Mouse (Mus musculus) CH12.LX (cell line): ENCODE results near the gene Il16. TPM values are rescaled to one million over a fixed set of nuclear protein-coding genes. Genes with fewer than 3 reads are reported as not detected.

Source experiments
- DNase-seq: peaks from one replicate; pipeline ENCODE4 v3.0.0-alpha.2; 2013; ENCODE audit errors: extremely low read depth
- H3K27ac ChIP-seq: 2 replicates; pipeline ENCODE4 v1.5.1; 2012; ENCODE audit warnings: low read depth, mild to moderate bottlenecking, control low read depth, moderate library complexity; ENCODE audit not compliant: insufficient read depth
- H3K27me3 ChIP-seq: replicated peaks from 2 replicates; pipeline ENCODE3; 2012; ENCODE audit warnings: inconsistent platforms
- H3K36me3 ChIP-seq, 2 experiments: replicated peaks in 1 of 2; 2 replicates each; pipeline versions ENCODE3 to v1.6.1; 2012; ENCODE audit warnings: inconsistent platforms in 1 of 2, low read length in 1 of 2, mild to moderate bottlenecking in 1 of 2, mixed read lengths in 1 of 2, moderate library complexity in 1 of 2; ENCODE audit not compliant: control insufficient read depth in 1 of 2, insufficient read depth in 1 of 2
- H3K4me1 ChIP-seq, 2 experiments: 2 replicates each; pipeline ENCODE4 v1.6.1; 2012; ENCODE audit warnings: inconsistent platforms in 1 of 2, moderate library complexity in 1 of 2; ENCODE audit not compliant: insufficient read depth in 2 of 2, control insufficient read depth in 1 of 2
- H3K4me2 ChIP-seq: 2 replicates; pipeline ENCODE4 v1.6.1; 2012; ENCODE audit warnings: low read depth, mild to moderate bottlenecking, control low read depth; ENCODE audit not compliant: poor library complexity, insufficient read depth, severe bottlenecking
- H3K4me3 ChIP-seq, 3 experiments: fragments of 150-350 bp in 1 of 3; sonication (generic) in 1 of 3; replicated peaks in 1 of 3; 2 replicates each; pipeline versions ENCODE3 to v1.5.1; 2011 to 2012; ENCODE audit warnings: low read depth in 2 of 3, low read length in 2 of 3, mild to moderate bottlenecking in 2 of 3, moderate library complexity in 2 of 3, control low read depth in 1 of 3, improper control_type of control experiment in 1 of 3, inconsistent platforms in 1 of 3, mixed read lengths in 1 of 3; ENCODE audit not compliant: poor library complexity in 1 of 3
- H3K79me2 ChIP-seq: replicated peaks from 2 replicates; pipeline ENCODE4 v1.6.1; 2012; ENCODE audit warnings: mild to moderate bottlenecking, moderate library complexity; ENCODE audit not compliant: control insufficient read depth, poor library complexity, insufficient read depth, severe bottlenecking; ENCODE audit errors: extremely low read depth
- H3K9ac ChIP-seq: 2 replicates; pipeline ENCODE4 v1.6.1; 2012; ENCODE audit warnings: low read depth, mild to moderate bottlenecking, control low read depth, moderate library complexity; ENCODE audit not compliant: insufficient read depth
- H3K9me3 ChIP-seq: replicated peaks from 2 replicates; pipeline ENCODE3; 2012; ENCODE audit warnings: low read length, inconsistent platforms, mixed read lengths
- BHLHE40 ChIP-seq: IDR thresholded peaks from 2 replicates; pipeline ENCODE4 v1.6.1; 2011; ENCODE audit warnings: mild to moderate bottlenecking, low read depth, low read length, improper control_type of control experiment
- E2F4 ChIP-seq: IDR thresholded peaks from 2 replicates; pipeline ENCODE4 v1.6.1; 2011; ENCODE audit warnings: low read depth, low read length, improper control_type of control experiment; ENCODE audit not compliant: insufficient replicate concordance
- ELF1 ChIP-seq: IDR thresholded peaks from 2 replicates; pipeline ENCODE4 v1.6.1; 2014; ENCODE audit warnings: low read depth, mild to moderate bottlenecking, inconsistent platforms, low read length, improper control_type of control experiment
- GABPA ChIP-seq: IDR thresholded peaks from 2 replicates; pipeline ENCODE4 v1.6.1; 2012; ENCODE audit warnings: low read depth, low read length, improper control_type of control experiment, inconsistent platforms; ENCODE audit not compliant: insufficient replicate concordance
- MAX ChIP-seq: IDR thresholded peaks from 2 replicates; pipeline ENCODE4 v1.6.1; 2011; ENCODE audit warnings: low read length, improper control_type of control experiment
- MAZ ChIP-seq: IDR thresholded peaks from 2 replicates; pipeline ENCODE4 v1.6.1; 2012; ENCODE audit warnings: low read depth, mild to moderate bottlenecking, inconsistent platforms, low read length, improper control_type of control experiment, moderate library complexity
- NELFE ChIP-seq: IDR thresholded peaks from 2 replicates; pipeline ENCODE4 v1.6.1; 2011; ENCODE audit warnings: low read depth, low read length, improper control_type of control experiment
- RCOR1 ChIP-seq: conservative IDR thresholded peaks from 2 replicates; pipeline ENCODE4 v1.6.1; 2012; ENCODE audit warnings: low read depth, mild to moderate bottlenecking, inconsistent platforms, low read length, improper control_type of control experiment
- dilution Hi-C: fragments of 300-500 bp; cut with MboI; formaldehyde crosslinking; loops from 2 replicates; pipeline ENCODE4 v1.14.3; 2020; ENCODE audit warnings: low sequenced_read_pairs; ENCODE audit not compliant: extremely low pct_unique_long_range_greater_than_20kb, extremely low pct_ligation_motif_present
- in situ Hi-C: fragments of 300-500 bp; cut with MboI; formaldehyde crosslinking; loops from 3 replicates; pipeline ENCODE4 v1.14.3; 2019; ENCODE audit warnings: low sequenced_read_pairs, low pct_ligation_motif_present, low pct_unique_long_range_greater_than_20kb, mixed read lengths
- polyA plus RNA-seq: library from polyadenylated mRNA; unstranded; fragments of >175 nt; gene quantifications from 2 replicates; pipeline ENCODE4 v1.2.1, GENCODE M21; 2012; ENCODE audit warnings: low read depth; ENCODE audit not compliant: insufficient read length
- total RNA-seq, 2 experiments: library from RNA; depleted of rRNA; stranded (reverse); fragments of 300-350 nt in 1 of 2; fragments of >200 nt in 1 of 2; gene quantifications; 2 replicates each; pipeline ENCODE4 v1.2.3; 2012 to 2014

Gene Il16
- total and polyA plus RNA-seq, 3 experiments = 39.8 to 62.1 (median 55.5) TPM

GRCm38 (mm10) chr7:83735108-83735781 is 10.3 kb downstream of the Il16 start:
- H3K4me1 ChIP-seq = no peaks in the 10 kb centered on the region
- no peaks in the 10 kb centered on the region for H3K79me2 ChIP-seq
- H3K36me3 ChIP-seq = no peaks in the 10 kb centered on the region
- no peak overlapping the region for H3K4me3 ChIP-seq
- no peak overlapping the region for H3K27ac ChIP-seq
- no peak for TF ChIP-seq MAX
- no peak for TF ChIP-seq ELF1
- TF ChIP-seq E2F4 = no peak
- TF ChIP-seq NELFE = no peak
- TF ChIP-seq, all 38 proteins: peak for 0
- Histone ChIP-seq H3K9me3 (no peaks in the 10 kb centered on the region), H3K4me2 (no peak overlapping the region), H3K27me3 (no peaks in the 10 kb centered on the region), H3K9ac (no peak overlapping the region)
- dilution Hi-C loops = no loop called here
- in situ Hi-C loops = no loop called here
- no peak for DNase-seq

DNA sequence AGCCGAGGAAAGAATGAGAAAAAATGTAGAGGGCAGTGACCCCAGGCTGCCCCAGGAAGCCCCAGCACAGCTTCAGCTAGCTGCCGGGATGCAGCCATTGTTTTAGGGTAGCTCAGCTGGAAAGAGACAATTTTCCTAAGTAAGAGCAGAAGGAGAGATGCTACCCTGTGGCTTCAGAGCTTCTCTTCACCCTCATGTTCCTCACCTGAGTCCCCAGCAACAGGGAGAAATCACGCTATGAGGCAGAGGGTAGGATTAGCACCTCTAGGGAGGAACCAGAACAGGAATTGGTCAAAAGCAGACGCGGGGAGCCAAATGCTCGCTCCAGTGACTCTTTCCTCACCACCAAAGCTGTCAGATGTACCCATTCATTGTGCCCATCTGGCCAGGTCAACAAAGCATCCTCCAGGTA is 10.8 kb downstream of the Il16 start:
- no peak overlapping the region for H3K9ac ChIP-seq
- H3K27me3 ChIP-seq = no peaks in the 10 kb centered on the region
- H3K4me2 ChIP-seq = no peak overlapping the region
- no peak for DNase-seq
- no peaks in the 10 kb centered on the region for H3K4me1 ChIP-seq
- no peaks in the 10 kb centered on the region for H3K36me3 ChIP-seq
- dilution Hi-C loops (no loop called here), in situ Hi-C loops (no loop called here)
- H3K9me3 ChIP-seq = no peaks in the 10 kb centered on the region
- H3K79me2 ChIP-seq = no peaks in the 10 kb centered on the region
- H3K27ac ChIP-seq = no peak overlapping the region
- TF ChIP-seq BHLHE40 (no peak), RCOR1 (no peak), MAZ (no peak)
- no peak overlapping the region for H3K4me3 ChIP-seq

- Histone ChIP-seq H3K4me3 (no peak overlapping the region), H3K4me2 (no peak overlapping the region), H3K36me3 (no peaks in the 10 kb centered on the region), H3K27me3 (no peaks in the 10 kb centered on the region), H3K79me2 (no peaks in the 10 kb centered on the region), H3K9me3 (no peaks in the 10 kb centered on the region), H3K9ac (no peak overlapping the region), H3K4me1 (no peaks in the 10 kb centered on the region), H3K27ac (no peak overlapping the region)
- DNase-seq = no peak
- in situ Hi-C loops (no loop called here), dilution Hi-C loops (no loop called here)
- no peak for TF ChIP-seq GABPA
- TF ChIP-seq NELFE = no peak
- TF ChIP-seq, all 38 proteins: peak for 0
Observed at GRCm38 (mm10) chr7:83734246-83734645, 11.3 kb downstream of the Il16 start.
